In genomic region chr3:103101194-103101593, GRCm38 (mm10) we compare ENCODE assay signal across 21 mouse cellular contexts. TPM values are rescaled to one million over a fixed set of nuclear protein-coding genes. Genes with fewer than 3 reads are reported as not detected.
DNase-seq lines count a peak whose midpoint lies in the region; ATAC-seq and TF ChIP-seq lines count a peak whose summit lies in the region.
"Had no signal": no experiment of that assay in that cellular context is flagged by ENCODE, and none has a peak within 500 bp of the region (broad histone marks: within the 10 kb centered on the region; RNA-seq: fewer than 3 reads in every experiment).

No protein-coding gene starts in this region.

- dilution Hi-C loops in CH12.LX (cut with MboI; ENCODE audit: extremely low pct_ligation_motif_present, extremely low pct_unique_long_range_greater_than_20kb, low sequenced_read_pairs) = no loop called here

- no peaks in the 10 kb centered on the region for H3K27me3 ChIP-seq in embryonic facial prominence, embryonic 14.5 days (replicated peaks; ENCODE audit: control insufficient read depth, insufficient read depth, low read length)
- H3K27me3 ChIP-seq in embryonic facial prominence, embryonic 10.5 days (replicated peaks; ENCODE audit: low read depth, poor library complexity, severe bottlenecking) = peaks cover 42% of the 10 kb centered on the region
- H3K27me3 ChIP-seq in kidney, postnatal 0 days (ENCODE audit: insufficient read depth, low read length) = no peaks in the 10 kb centered on the region
- H3K27me3 ChIP-seq in CH12.LX (replicated peaks) = peaks cover 5% of the 10 kb centered on the region
- no peaks in the 10 kb centered on the region; the same call in none of the 2 replicates for H3K27me3 ChIP-seq in liver, embryonic 14.5 days (ENCODE audit: control insufficient read depth, insufficient read depth, low read length)
- peaks cover 10% of the 10 kb centered on the region; the same call in 1 of the 2 replicates for H3K27me3 ChIP-seq in forebrain, embryonic 11.5 days (ENCODE audit: control insufficient read depth, insufficient read depth, low read length)

- no peaks in the 10 kb centered on the region for H3K36me3 ChIP-seq in embryonic facial prominence, embryonic 14.5 days (ENCODE audit: control insufficient read depth, insufficient read depth, low read length)
- H3K36me3 ChIP-seq in embryonic facial prominence, embryonic 10.5 days (replicated peaks) = no peaks in the 10 kb centered on the region
- H3K36me3 ChIP-seq in kidney, postnatal 0 days (ENCODE audit: insufficient read depth, low read length) = no peaks in the 10 kb centered on the region
- H3K36me3 ChIP-seq in CH12.LX (replicated peaks in 1 of 2; ENCODE audit: control insufficient read depth in 1 of 2, insufficient read depth in 1 of 2, low read length in 1 of 2) = no peaks in the 10 kb centered on the region
- H3K36me3 ChIP-seq in liver, embryonic 14.5 days (replicated peaks; ENCODE audit: control insufficient read depth, insufficient read depth, low read depth) = no peaks in the 10 kb centered on the region
- H3K36me3 ChIP-seq in forebrain, embryonic 11.5 days (ENCODE audit: control insufficient read depth, insufficient read depth, low read length) = no peaks in the 10 kb centered on the region

- WGBS in embryonic facial prominence, embryonic 14.5 days = 54% methylated on average over 5 of the region's 5 CpGs
- WGBS in embryonic facial prominence, embryonic 10.5 days = 69% methylated on average over 5 of the region's 5 CpGs
- WGBS in kidney, postnatal 0 days = 51% methylated on average over 5 of the region's 5 CpGs
- 43% methylated on average over 5 of the region's 5 CpGs for WGBS in liver, embryonic 14.5 days (ENCODE audit: insufficient replicate concordance)
- 64% methylated on average over 5 of the region's 5 CpGs for WGBS in forebrain, embryonic 11.5 days

- ATAC-seq in embryonic facial prominence, embryonic 14.5 days (ENCODE audit: low read depth) = no peak
- no peak for ATAC-seq in kidney, postnatal 0 days (replicated peaks; ENCODE audit: low FRiP score, low read depth)
- ATAC-seq in liver, embryonic 14.5 days (ENCODE audit: insufficient read depth) = no peak
- ATAC-seq in forebrain, embryonic 11.5 days (replicated peaks; ENCODE audit: low FRiP score) = no peak

- no peak overlapping the region for H3K27ac ChIP-seq in embryonic facial prominence, embryonic 14.5 days (replicated peaks; ENCODE audit: low read depth, low read length)
- H3K27ac ChIP-seq in embryonic facial prominence, embryonic 10.5 days (replicated peaks) = no peak overlapping the region
- no peak overlapping the region for H3K27ac ChIP-seq in kidney, postnatal 0 days
- H3K27ac ChIP-seq in CH12.LX (ENCODE audit: insufficient read depth, low read depth) = no peak overlapping the region
- H3K27ac ChIP-seq in liver, embryonic 14.5 days = no peak overlapping the region
- H3K27ac ChIP-seq in forebrain, embryonic 11.5 days (ENCODE audit: low read depth, low read length) = no peak overlapping the region

- TF ChIP-seq EP300 in CH12.LX (IDR thresholded peaks at IDR 0.05; ENCODE audit: low read length) = no peak
- no peak for TF ChIP-seq EP300 in liver, embryonic 14.5 days (IDR thresholded peaks at IDR 0.05; ENCODE audit: low read depth)

- no peaks in the 10 kb centered on the region for H3K9me3 ChIP-seq in embryonic facial prominence, embryonic 14.5 days (ENCODE audit: control insufficient read depth, low read length)
- H3K9me3 ChIP-seq in embryonic facial prominence, embryonic 10.5 days = no peaks in the 10 kb centered on the region
- no peaks in the 10 kb centered on the region for H3K9me3 ChIP-seq in kidney, postnatal 0 days (replicated peaks; ENCODE audit: low read length)
- no peaks in the 10 kb centered on the region for H3K9me3 ChIP-seq in CH12.LX (replicated peaks; ENCODE audit: low read length)
- no peaks in the 10 kb centered on the region for H3K9me3 ChIP-seq in liver, embryonic 14.5 days (ENCODE audit: control insufficient read depth, low read length)
- no peaks in the 10 kb centered on the region for H3K9me3 ChIP-seq in forebrain, embryonic 11.5 days (ENCODE audit: control insufficient read depth, low read length)

- H3K4me2 ChIP-seq in embryonic facial prominence, embryonic 14.5 days (ENCODE audit: low read depth, low read length) = peak overlapping the region; percentile 82; the same call in 1 of the 2 replicates
- no peak overlapping the region for H3K4me2 ChIP-seq in kidney, postnatal 0 days (ENCODE audit: low read length)
- H3K4me2 ChIP-seq in CH12.LX (ENCODE audit: insufficient read depth, low read depth, poor library complexity, severe bottlenecking) = peak overlapping the region; percentile 96
- H3K4me2 ChIP-seq in liver, embryonic 14.5 days (ENCODE audit: low read depth) = peak overlapping the region; percentile 99
- no peak overlapping the region for H3K4me2 ChIP-seq in forebrain, embryonic 11.5 days (ENCODE audit: low read depth, low read length, severe bottlenecking)

- H3K4me1 ChIP-seq in embryonic facial prominence, embryonic 14.5 days (ENCODE audit: control insufficient read depth, insufficient read depth, low read length) = no peaks in the 10 kb centered on the region
- peaks cover 12% of the 10 kb centered on the region for H3K4me1 ChIP-seq in embryonic facial prominence, embryonic 10.5 days
- no peaks in the 10 kb centered on the region; the same call in 1 of the 2 replicates for H3K4me1 ChIP-seq in kidney, postnatal 0 days (replicated peaks; ENCODE audit: insufficient read depth, low read length)
- H3K4me1 ChIP-seq in CH12.LX (ENCODE audit: control insufficient read depth in 1 of 2, insufficient read depth in 2 of 2) = peaks cover 0 to 7% of the 10 kb centered on the region in 2 experiments; a peak in 2 of 4 replicates
- H3K4me1 ChIP-seq in liver, embryonic 14.5 days (replicated peaks; ENCODE audit: control insufficient read depth in 2 of 2, insufficient read depth in 2 of 2, low read length in 1 of 2) = peaks cover 7 to 9% of the 10 kb centered on the region in 2 experiments
- H3K4me1 ChIP-seq in forebrain, embryonic 11.5 days (replicated peaks; ENCODE audit: control insufficient read depth, insufficient read depth, low read length) = peaks cover 2% of the 10 kb centered on the region; the same call in 1 of the 2 replicates

- peak; percentile 50 for TF ChIP-seq CTCF in kidney, postnatal 0 days (IDR thresholded peaks at IDR 0.05; ENCODE audit: low read depth)
- peak in 1 of 2 experiments; percentile 33; a peak in 2 of 4 replicates for TF ChIP-seq CTCF in CH12.LX (conservative IDR thresholded peaks at IDR 0.05 in 1 of 2, IDR thresholded peaks at IDR 0.05 in 1 of 2; ENCODE audit: low read depth in 2 of 2, low read length in 2 of 2)
- no peak; the same call in 1 of the 2 replicates for TF ChIP-seq CTCF in liver, embryonic 14.5 days (IDR thresholded peaks at IDR 0.05; ENCODE audit: low read depth)

- H3K79me2 ChIP-seq in CH12.LX (replicated peaks; ENCODE audit: control insufficient read depth, extremely low read depth, insufficient read depth, poor library complexity, severe bottlenecking) = no peaks in the 10 kb centered on the region

- H3K9ac ChIP-seq in embryonic facial prominence, embryonic 14.5 days (ENCODE audit: low read depth, low read length) = no peak overlapping the region
- H3K9ac ChIP-seq in kidney, postnatal 0 days (ENCODE audit: low read depth, low read length) = no peak overlapping the region
- H3K9ac ChIP-seq in CH12.LX (ENCODE audit: insufficient read depth, low read depth) = no peak overlapping the region
- no peak overlapping the region for H3K9ac ChIP-seq in liver, embryonic 14.5 days (replicated peaks)
- H3K9ac ChIP-seq in forebrain, embryonic 11.5 days (ENCODE audit: low read length) = no peak overlapping the region

- in situ Hi-C loops in CH12.LX (cut with MboI; ENCODE audit: low pct_ligation_motif_present, low pct_unique_long_range_greater_than_20kb, low sequenced_read_pairs) = loop anchor here (10.0 kb wide), 1 partner anchor 64 kb away; no protein-coding TSS in a partner anchor

- TF ChIP-seq RAD21 in CH12.LX (IDR thresholded peaks at IDR 0.05; ENCODE audit: low read depth, low read length) = no peak; the same call in 1 of the 2 replicates

- no peak overlapping the region for H3K4me3 ChIP-seq in embryonic facial prominence, embryonic 14.5 days (ENCODE audit: low read depth, low read length)
- no peak overlapping the region for H3K4me3 ChIP-seq in embryonic facial prominence, embryonic 10.5 days
- no peak overlapping the region for H3K4me3 ChIP-seq in kidney, postnatal 0 days (replicated peaks; ENCODE audit: low read depth, low read length)
- H3K4me3 ChIP-seq in CH12.LX (replicated peaks in 1 of 3; ENCODE audit: low read depth in 2 of 3, low read length in 2 of 3, poor library complexity in 1 of 3) = no peak overlapping the region
- no peak overlapping the region for H3K4me3 ChIP-seq in liver, embryonic 14.5 days (ENCODE audit: insufficient read depth in 1 of 2, low read depth in 2 of 2, low read length in 2 of 2)
- no peak overlapping the region for H3K4me3 ChIP-seq in forebrain, embryonic 11.5 days (ENCODE audit: low read depth, low read length)

- no peak for TF ChIP-seq POLR2A in CH12.LX (IDR thresholded peaks at IDR 0.05; ENCODE audit: low read depth, low read length)

- no peak for DNase-seq in embryonic facial prominence, embryonic 14.5 days (ENCODE audit: low spot score)
- no peak for DNase-seq in embryonic facial prominence, embryonic 10.5 days (ENCODE audit: low spot score)
- DNase-seq in kidney, postnatal 0 days (ENCODE audit: low spot score) = no peak
- no peak for DNase-seq in kidney, adult 8-10 months
- DNase-seq in CH12.LX (ENCODE audit: extremely low read depth) = no peak
- no peak for DNase-seq in liver, embryonic 14.5 days (ENCODE audit: low read depth in 3 of 3, low spot score in 3 of 3)
- no peak for DNase-seq in forebrain, embryonic 11.5 days (ENCODE audit: low spot score)
- DNase-seq in adrenal gland, postnatal 36 days = no peak
- DNase-seq: cerebellum, adult 2 months; kidney, adult 2 months; kidney, postnatal 14 days; lung, postnatal 14 days; thymus, postnatal 25 days had no signal

RNA-seq across cellular contexts. Expression of gene Dennd2c, which starts 1.2 kb away (rescaled TPM):
- 7.6 and 8.5 TPM in 2 replicates for polyA plus RNA-seq in embryonic facial prominence, embryonic 14.5 days (2014; fragmentation: Nextera tagmentation; extraction: Ambion mirVana)
- 2.1 and 3.4 TPM in 2 replicates for polyA plus RNA-seq in embryonic facial prominence, embryonic 10.5 days (2016; fragmentation: Nextera tagmentation; extraction: Ambion mirVana)
- 2.3 and 2.8 TPM in 2 replicates for polyA plus RNA-seq in kidney, postnatal 0 days (2015; fragmentation: Nextera tagmentation; extraction: Ambion mirVana)
- total RNA-seq in CH12.LX (2012; rRNA removed) = 0.13 and 0.21 TPM in 2 replicates
- total RNA-seq in CH12.LX (2014; rRNA removed) = 0.19 and 0.26 TPM in 2 replicates
- polyA plus RNA-seq in CH12.LX (2012; ENCODE audit: insufficient read length, low read depth) = 0.27 and 0.30 TPM in 2 replicates
- polyA plus RNA-seq in liver, embryonic 14.5 days (2012; rRNA removed) = 5.4 and 7.4 TPM in 2 replicates
- 6.6 and 6.9 TPM in 2 replicates for polyA plus RNA-seq in liver, embryonic 14.5 days (2014; fragmentation: Nextera tagmentation; extraction: Ambion mirVana)
- 2.4 and 2.7 TPM in 2 replicates for polyA plus RNA-seq in forebrain, embryonic 11.5 days (2014; fragmentation: Nextera tagmentation; extraction: Ambion mirVana)
- total RNA-seq in adrenal gland, postnatal 36 days (2021) = 1 to 10 TPM; 1.5 to 1.7 TPM

RNA-seq across cellular contexts. Expression of gene Ampd1, which starts 27.4 kb away (rescaled TPM):
- polyA plus RNA-seq in embryonic facial prominence, embryonic 14.5 days (2014; fragmentation: Nextera tagmentation; extraction: Ambion mirVana) = 14.4 and 23.9 TPM in 2 replicates
- not detected in 2 replicates for polyA plus RNA-seq in embryonic facial prominence, embryonic 10.5 days (2016; fragmentation: Nextera tagmentation; extraction: Ambion mirVana)
- polyA plus RNA-seq in kidney, postnatal 0 days (2015; fragmentation: Nextera tagmentation; extraction: Ambion mirVana) = not detected in 2 replicates
- total RNA-seq in CH12.LX (2012; rRNA removed) (not detected in 2 replicates), CH12.LX (2014; rRNA removed) (not detected in 2 replicates)
- polyA plus RNA-seq in CH12.LX (2012; ENCODE audit: insufficient read length, low read depth) = 0.19 and 0.38 TPM in 2 replicates
- 0.05 and 0.07 TPM in 2 replicates for polyA plus RNA-seq in liver, embryonic 14.5 days (2012; rRNA removed)
- 0.06 TPM in 1 of 2 replicates, not detected in the other for polyA plus RNA-seq in liver, embryonic 14.5 days (2014; fragmentation: Nextera tagmentation; extraction: Ambion mirVana)
- 0.12 TPM in 1 of 2 replicates, not detected in the other for polyA plus RNA-seq in forebrain, embryonic 11.5 days (2014; fragmentation: Nextera tagmentation; extraction: Ambion mirVana)
- not detected for total RNA-seq in adrenal gland, postnatal 36 days (2021)
- total RNA-seq: layer of hippocampus, adult 18-20 months; layer of hippocampus, postnatal 14 days; left cerebral cortex, postnatal 10 days; megakaryocyte progenitor cell, adult 5-6 weeks; monocyte, adult 5-6 weeks had no signal
- polyA plus RNA-seq: cerebellum, adult 2 months; forebrain, embryonic 16.5 days; limb, embryonic 11.5 days; stomach, embryonic 14.5 days had no signal

RNA-seq across cellular contexts. Expression of gene Nras, which starts 43.1 kb away (rescaled TPM):
- polyA plus RNA-seq in embryonic facial prominence, embryonic 14.5 days (2014; fragmentation: Nextera tagmentation; extraction: Ambion mirVana) = 94.2 and 103 TPM in 2 replicates
- 139 and 144 TPM in 2 replicates for polyA plus RNA-seq in embryonic facial prominence, embryonic 10.5 days (2016; fragmentation: Nextera tagmentation; extraction: Ambion mirVana)
- polyA plus RNA-seq in kidney, postnatal 0 days (2015; fragmentation: Nextera tagmentation; extraction: Ambion mirVana) = 53.2 and 57.1 TPM in 2 replicates
- total RNA-seq in CH12.LX (2012; rRNA removed) (49.7 and 52.5 TPM in 2 replicates), CH12.LX (2014; rRNA removed) (47.7 and 48.2 TPM in 2 replicates)
- 69.1 and 79.3 TPM in 2 replicates for polyA plus RNA-seq in CH12.LX (2012; ENCODE audit: insufficient read length, low read depth)
- polyA plus RNA-seq in liver, embryonic 14.5 days (2012; rRNA removed) = 14.2 and 21.4 TPM in 2 replicates
- polyA plus RNA-seq in liver, embryonic 14.5 days (2014; fragmentation: Nextera tagmentation; extraction: Ambion mirVana) = 43.2 TPM in 2 replicates
- 167 and 169 TPM in 2 replicates for polyA plus RNA-seq in forebrain, embryonic 11.5 days (2014; fragmentation: Nextera tagmentation; extraction: Ambion mirVana)
- 10 to 100 TPM; 59.2 to 64.6 TPM for total RNA-seq in adrenal gland, postnatal 36 days (2021)

Comparison
In these comparisons a context has a peak if more than half of its experiments do, and no peak if none do; other contexts are left out.
1. RNA of gene Ampd1, which starts 27.4 kb away (polyA plus RNA-seq): 14.4 to 23.9 TPM in embryonic facial prominence, embryonic 14.5 days; 0.19 to 0.38 TPM in CH12.LX, 0.12 TPM in forebrain, embryonic 11.5 days, not detected in embryonic facial prominence, embryonic 10.5 days, 0.05 to 0.07 TPM in liver, embryonic 14.5 days and not detected in kidney, postnatal 0 days; every median in the first group is over 10 times any median in the second.
2. H3K4me2 ChIP-seq: peak in embryonic facial prominence, embryonic 14.5 days (single experiment), CH12.LX (single experiment) and liver, embryonic 14.5 days (single experiment); none in kidney, postnatal 0 days (single experiment) and forebrain, embryonic 11.5 days (single experiment).